Mouse (Mus musculus) R1 (cell line): ENCODE measurements at regions not wholly inside any gene's neighbourhood (a gene's known extent, or its start where the extent isn't known, plus 50 kb on each side); places are given as distances from the start of the nearest gene placed in this dataset.

Experiments used
- DNase-seq: peaks from one replicate; pipeline ENCODE4 v3.0.0-alpha.2; 2018; ENCODE audit warnings: low read depth, low spot score

- DNase-seq = peak; percentile 83
These were observed 181.4 kb upstream of the Gas1 start for GRCm38 (mm10) chr13:60358408-60359060.

- no peak for DNase-seq
These were observed 187.9 kb upstream of the Gas1 start for GRCm38 (mm10) chr13:60364778-60365672.

GRCm38 (mm10) chr13:60369216-60369615 lies 192.1 kb upstream of the Gas1 start:
- no peak for DNase-seq

GRCm38 (mm10) chr13:60371656-60372055 lies 194.5 kb upstream of the Gas1 start:
- DNase-seq = no peak

- no peak for DNase-seq
These were observed 199.5 kb upstream of the Gas1 start for GRCm38 (mm10) chr13:60376705-60377104.

- no peak for DNase-seq
These were observed 205.7 kb upstream of the Gas1 start for GRCm38 (mm10) chr13:60382855-60383254.

- no peak for DNase-seq
These were observed 202.9 kb upstream of the Dapk1 start for GRCm38 (mm10) chr13:60398836-60399235.

GRCm38 (mm10) chr13:60400764-60401487 lies 200.8 kb upstream of the Dapk1 start:
- no peak for DNase-seq

- DNase-seq = no peak
These were observed 198.3 kb upstream of the Dapk1 start for GRCm38 (mm10) chr13:60403471-60403870.

GRCm38 (mm10) chr13:60407344-60407743 lies 194.4 kb upstream of the Dapk1 start:
- DNase-seq = no peak

- DNase-seq = no peak
These were observed 191.8 kb upstream of the Dapk1 start for GRCm38 (mm10) chr13:60409706-60410502.

- DNase-seq = no peak
These were observed 185.7 kb upstream of the Dapk1 start for GRCm38 (mm10) chr13:60416024-60416423.

- no peak for DNase-seq
These were observed 184.7 kb upstream of the Dapk1 start for GRCm38 (mm10) chr13:60417015-60417414.

- DNase-seq = no peak
These were observed 184.2 kb upstream of the Dapk1 start for GRCm38 (mm10) chr13:60417436-60418158.

GRCm38 (mm10) chr13:60420386-60420785 lies 181.4 kb upstream of the Dapk1 start:
- no peak for DNase-seq

GRCm38 (mm10) chr13:60420842-60421696 lies 180.7 kb upstream of the Dapk1 start:
- DNase-seq = no peak

GRCm38 (mm10) chr13:60424267-60424666 lies 177.5 kb upstream of the Dapk1 start:
- DNase-seq = no peak

GRCm38 (mm10) chr13:60425140-60425539 lies 176.6 kb upstream of the Dapk1 start:
- DNase-seq = no peak

- DNase-seq = peak; percentile 66
These were observed 176.2 kb upstream of the Dapk1 start for GRCm38 (mm10) chr13:60425556-60425955.
